Mouse (Mus musculus) liver, adult 2 months (tissue): ENCODE measurements around the gene Mei1.

Source experiments
- CTCF ChIP-seq: fragments of 200-500 bp; IDR thresholded peaks from 2 replicates; pipeline ENCODE4 v1.5.1; 2011; ENCODE audit warnings: low read depth, low read length, control low read depth
- POLR2A ChIP-seq: fragments of 200-500 bp; IDR thresholded peaks from 2 replicates; pipeline ENCODE4 v1.6.1; 2011; ENCODE audit warnings: low read length, control low read depth; ENCODE audit not compliant: insufficient read depth; ENCODE audit errors: extremely low read depth

DNA sequence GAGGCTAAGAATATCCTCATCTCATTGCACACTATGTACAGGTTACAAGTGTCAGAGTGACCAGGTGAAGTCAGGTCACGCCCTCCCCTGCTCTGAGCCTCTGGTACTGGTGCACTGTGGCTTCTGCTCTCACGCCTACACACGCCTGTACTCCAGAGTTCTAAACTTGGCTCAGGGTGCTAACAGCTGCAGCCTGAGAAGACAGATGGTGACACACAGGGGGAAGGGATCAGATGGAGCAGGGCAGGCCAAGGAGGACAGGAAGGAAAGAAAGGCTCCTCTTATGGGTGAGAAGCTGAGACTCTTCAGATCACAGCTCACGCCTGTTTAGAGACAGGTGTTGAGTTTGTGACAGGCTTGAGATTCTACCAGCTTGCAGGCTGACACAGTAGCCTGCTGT lies 65.6 kb downstream of the Mei1 start:
- TF ChIP-seq POLR2A (no peak), CTCF (no peak)
